Mouse (Mus musculus): Measurements from ENCODE around the gene Folr2. TPM values are rescaled to one million over a fixed set of nuclear protein-coding genes. Genes with fewer than 3 reads are reported as not detected.
A peak's percentile ranks its signal among the peaks of the same experiment; 100 is the strongest.

Folr2 gene
- total RNA-seq, 2 experiments from 2014 or later: 0.90 to 1.1 TPM

DNA sequence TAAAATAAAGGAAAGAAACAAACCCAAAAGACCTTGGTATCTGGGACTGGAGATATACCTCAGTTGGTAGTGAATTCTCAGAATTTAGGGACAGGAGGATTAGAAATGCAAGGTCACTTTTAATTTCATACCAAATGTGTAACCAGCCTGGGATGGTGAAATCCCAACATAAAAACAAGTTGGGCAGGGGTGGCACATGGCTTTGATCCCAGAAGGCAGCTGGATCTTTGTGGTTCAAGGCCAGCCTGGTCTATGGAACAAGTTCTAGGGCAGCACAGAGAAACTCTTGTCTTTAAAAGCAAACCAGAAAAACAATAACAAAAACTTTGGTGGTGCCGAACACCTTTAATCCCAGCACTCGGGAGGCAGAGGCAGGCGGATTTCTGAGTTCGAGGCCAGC lies 10.5 kb upstream of the Folr2 start:
- DNase-seq (ENCODE audit: low spot score in 2 of 2): no peak

DNA sequence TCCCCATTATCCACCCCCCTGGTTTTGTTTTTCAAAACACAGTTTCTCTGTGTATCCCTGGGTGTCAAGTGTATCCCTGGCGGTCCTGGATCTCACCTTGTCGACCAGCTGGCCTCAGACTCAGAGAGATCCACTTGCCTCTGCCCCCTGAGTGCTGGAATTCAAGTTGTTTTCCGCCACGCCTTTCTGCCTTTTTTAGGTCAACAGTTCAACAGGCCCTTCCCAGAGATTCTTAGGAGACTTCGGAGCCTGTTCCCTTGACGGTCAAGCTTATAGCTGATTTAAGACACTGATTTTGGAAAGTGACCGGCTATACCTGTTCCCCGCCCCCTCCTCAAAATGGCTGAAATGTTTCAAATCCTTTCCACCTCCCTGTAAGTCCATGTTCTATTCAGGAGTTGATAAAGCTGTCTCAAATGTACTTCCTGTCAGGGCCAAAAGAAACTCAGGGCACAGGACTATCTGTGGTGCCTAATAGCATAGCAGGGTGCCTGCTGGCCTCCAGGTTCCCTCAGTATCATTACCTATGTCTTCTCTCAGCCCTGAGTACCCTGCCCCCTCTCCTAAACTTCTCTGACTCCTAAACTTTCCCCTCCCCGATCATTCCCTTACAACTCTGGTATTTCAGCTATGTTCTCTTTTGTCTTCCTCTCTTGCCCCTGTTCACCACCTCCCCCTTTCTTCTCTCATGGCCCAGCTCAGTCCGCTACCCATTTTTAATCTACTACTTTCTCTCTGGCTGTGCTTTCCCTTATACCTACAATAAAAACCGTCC lies 9.7 kb upstream of the Folr2 start:
- DNase-seq (ENCODE audit: low spot score in 2 of 2): no peak

DNA sequence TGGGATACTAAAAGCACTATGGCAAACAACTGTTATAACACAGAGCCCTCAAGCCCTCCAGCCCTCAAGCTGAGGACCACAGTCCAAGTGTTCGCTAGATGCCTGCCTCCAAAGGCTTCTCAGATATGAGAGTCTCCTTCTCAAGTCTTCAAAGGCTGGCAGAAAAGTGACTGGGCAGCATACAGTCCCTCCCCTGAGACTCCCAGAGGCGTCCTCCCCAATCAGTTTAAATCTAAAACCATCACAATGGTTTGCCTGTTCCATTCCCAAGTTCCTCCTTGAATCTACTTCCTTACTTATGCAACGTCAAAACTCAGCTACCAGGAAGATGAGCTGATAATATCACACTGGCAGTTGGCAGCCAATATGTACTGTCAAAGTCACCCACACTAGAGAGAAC lies 6.4 kb upstream of the Folr2 start, which contains the start of gene Anapc15:
Gene Anapc15, plus strand, starts transcription at position 301 of the 400 bp plus-strand sequence.
- no peak for DNase-seq (ENCODE audit: low spot score in 2 of 2)

DNA sequence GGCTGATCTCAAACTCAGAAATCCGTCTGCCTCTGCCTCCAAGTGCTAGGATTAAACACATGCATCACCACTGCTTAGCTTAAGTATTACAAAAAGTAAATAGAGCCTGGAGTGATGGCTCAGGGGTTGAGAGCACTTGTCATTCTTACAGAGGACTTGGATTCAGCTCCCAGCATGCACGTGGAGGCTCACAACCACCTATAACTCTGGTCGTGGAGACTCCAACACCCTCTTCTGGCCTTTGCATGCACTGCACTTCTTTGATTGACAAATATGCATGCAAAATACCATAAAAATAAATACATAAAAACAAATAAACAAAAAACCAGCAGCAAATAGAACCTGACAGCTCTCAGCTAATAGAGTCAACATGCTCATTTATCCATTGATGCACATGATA lies 5.3 kb upstream of the Folr2 start:
- no peak for DNase-seq (ENCODE audit: low spot score in 2 of 2)

DNA sequence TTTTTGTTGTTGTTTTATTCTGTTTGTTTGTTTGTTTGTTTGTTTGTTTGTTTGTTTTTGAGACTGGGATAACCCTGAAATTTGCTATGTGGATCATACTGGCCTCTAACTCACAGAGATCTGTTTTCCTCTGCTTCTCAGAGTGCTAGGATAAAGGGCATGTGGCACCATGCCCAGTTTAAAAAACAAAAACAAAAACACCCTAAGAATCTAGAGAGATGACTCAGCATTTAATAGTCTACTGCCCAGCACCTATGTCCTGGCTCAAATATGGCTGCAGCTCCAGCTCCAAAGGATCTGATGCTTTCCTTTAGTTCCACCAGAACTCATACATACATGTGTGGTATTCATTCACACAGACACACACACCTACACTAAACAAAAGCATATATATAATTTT lies 4.0 kb upstream of the Folr2 start:
- no peak for DNase-seq (ENCODE audit: low spot score in 2 of 2)

DNA sequence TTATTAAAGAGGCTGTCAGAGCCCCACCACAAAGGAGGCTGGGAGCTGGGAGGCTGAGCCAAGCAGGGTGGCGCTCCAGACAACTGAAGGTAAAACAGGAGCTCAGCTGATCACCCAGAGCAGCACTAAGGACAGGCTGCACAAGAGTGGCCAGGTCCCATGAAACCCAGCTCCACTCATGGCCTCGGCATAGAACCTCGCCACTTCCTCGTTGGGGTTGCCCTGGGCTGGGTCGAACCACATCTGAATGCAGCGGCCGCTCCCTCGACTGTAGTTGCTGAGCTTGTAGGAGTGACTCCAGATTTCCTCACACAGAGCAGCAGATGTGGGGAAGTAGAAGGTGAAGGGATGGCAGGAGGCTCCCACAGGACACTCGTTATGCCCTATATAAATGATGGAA lies 1.4 kb upstream of the Folr2 start:
- no peak for DNase-seq (ENCODE audit: low spot score in 2 of 2)

DNA sequence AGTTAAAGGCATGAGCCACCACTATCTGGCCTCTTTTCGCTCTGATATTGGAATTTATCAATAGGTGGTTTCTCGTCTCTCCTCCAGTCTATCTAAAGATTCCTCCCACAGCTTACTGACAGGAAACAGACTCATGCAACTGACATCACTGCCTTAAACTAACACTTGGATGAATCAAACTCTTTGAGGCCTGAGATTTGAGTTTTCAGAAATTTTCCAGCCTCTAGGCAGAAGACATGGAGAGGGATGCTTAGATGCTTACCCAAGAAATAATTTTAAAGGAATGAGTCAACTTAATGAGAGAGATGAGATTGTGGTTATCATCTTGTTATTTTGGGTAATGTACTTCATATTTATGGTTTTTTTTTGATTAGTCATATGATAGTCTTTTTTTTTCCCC lies 3.2 kb downstream of the Folr2 start:
- DNase-seq (ENCODE audit: low spot score in 2 of 2): no peak

DNA sequence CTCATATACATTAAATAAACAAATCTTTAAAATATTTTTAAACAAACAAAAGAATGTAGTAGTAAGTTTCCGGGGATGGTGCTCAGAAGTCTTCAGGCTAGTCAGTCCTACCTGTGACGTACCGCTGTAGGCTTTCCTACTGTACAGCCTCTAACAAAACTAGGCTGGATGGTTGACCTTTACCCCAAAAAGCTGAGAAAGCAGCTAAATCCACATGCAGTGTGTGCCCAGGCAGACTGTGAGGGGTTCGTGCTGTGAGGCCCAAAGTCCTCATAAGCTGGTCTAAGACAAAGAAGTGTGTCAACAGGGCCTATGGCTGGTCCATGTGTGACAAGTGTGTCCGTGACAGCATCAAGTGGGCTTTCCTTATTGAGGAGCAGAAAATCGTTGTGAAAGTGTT lies 4.1 kb downstream of the Folr2 start:
- DNase-seq (ENCODE audit: low spot score in 2 of 2): no peak

DNA sequence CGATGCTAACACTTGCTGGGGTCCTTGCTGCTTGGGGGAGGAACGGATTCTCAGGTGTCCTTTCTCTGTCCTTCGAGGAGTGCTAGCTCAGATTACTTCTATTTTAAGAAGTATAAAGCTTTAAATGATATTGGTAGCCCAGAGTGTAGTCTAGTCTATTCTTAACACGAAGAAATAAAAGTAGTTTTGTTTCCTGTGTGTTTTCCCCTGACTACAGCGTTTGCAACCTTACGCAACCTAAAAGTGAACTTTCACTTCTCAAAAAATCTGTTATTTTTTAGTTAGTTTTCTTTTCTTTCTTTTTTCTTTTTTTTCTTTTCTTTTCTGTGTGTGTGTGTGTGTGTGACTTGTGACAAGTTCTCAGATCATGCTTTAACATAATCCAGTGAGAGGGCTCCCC lies 5.3 kb downstream of the Folr2 start:
- no peak for DNase-seq (ENCODE audit: low spot score in 2 of 2)

DNA sequence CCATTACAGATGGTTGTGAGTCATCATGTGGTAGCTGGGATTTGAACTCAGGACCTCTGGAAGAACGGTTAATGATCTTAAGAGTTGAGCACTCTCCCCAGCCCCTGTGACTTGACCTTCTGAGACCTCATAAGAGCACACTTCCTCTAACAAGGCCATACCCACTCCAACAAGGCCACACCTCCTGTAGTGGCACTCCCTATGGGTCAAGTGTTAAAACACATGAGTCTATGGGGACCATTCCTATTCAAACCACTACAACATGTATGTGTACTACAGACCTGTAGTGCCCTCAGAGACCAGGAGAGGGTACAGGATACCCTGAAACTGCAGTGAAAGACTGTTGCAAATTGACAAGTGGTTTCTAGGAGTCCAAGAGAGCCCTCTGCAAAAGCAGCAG lies 9.1 kb downstream of the Folr2 start:
- no peak for DNase-seq (ENCODE audit: low spot score in 2 of 2)

DNA sequence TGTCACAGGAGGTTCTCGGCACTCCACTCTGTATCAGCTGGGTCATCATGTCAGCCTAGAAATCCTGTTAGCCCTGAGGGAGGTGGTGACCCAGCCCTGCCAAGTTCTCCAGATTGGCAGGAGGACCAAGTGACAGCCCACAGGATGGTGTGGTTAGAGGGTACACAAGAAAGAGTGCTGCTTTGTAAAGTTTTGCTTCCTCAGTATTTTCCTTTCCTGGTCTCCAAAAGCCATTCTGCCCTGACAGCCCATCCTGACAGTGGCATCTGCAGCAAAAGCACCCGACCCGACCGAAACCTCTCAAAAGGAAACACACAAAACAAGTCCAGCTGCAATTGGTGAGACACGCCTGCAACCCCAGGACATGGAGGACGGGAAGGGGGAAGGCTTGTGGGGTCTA lies 12.8 kb downstream of the Folr2 start:
- no peak for DNase-seq (ENCODE audit: low spot score in 2 of 2)

DNA sequence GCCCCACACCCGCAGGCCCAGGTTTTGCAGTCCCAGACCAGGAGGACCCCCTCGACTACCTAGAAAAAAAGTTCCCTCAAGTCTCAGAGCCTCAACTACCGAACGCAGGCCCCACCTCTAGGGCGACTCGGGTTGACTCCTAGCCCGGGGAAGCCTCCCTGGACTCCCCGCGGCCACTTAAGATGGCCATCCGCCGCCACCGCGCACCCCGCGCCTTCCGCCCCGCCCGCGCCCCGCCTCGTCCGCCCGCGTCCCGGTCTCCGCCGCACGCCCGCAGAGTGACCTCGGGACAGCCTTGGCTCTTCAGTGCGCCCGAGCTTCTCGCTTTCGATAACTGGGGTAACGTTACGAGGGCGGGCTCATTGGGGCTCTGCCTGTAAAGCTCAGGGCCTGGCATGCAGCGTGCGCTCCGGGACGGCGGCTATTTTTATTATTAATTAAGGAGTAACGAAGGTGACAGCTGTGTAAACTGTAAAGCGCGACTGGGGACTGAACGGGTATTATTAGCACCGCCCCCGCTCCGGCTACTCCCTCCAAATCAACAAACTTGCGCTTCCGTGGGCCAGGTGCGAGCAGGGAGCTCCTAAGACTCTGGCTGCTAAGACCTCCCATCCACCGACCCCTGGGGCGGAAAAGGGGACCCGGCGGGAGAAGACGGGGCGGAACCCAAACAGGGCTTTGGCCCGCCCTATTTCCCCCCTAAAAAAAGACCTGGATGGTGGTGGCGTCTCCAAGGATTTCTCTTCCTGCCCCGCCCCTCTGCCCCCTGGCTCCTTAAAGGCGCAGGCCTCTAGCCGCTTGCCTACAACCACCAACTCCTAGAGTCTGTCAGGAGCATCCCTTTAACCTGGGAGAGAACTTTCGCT lies 19.2 kb downstream of the Folr2 start, which contains the start of gene Inppl1:
Gene Inppl1, minus strand, starts transcription at position 624 of the 866 bp plus-strand sequence.
- DNase-seq (ENCODE audit: low spot score in 2 of 2): peak; percentile 50 to 69

DNA sequence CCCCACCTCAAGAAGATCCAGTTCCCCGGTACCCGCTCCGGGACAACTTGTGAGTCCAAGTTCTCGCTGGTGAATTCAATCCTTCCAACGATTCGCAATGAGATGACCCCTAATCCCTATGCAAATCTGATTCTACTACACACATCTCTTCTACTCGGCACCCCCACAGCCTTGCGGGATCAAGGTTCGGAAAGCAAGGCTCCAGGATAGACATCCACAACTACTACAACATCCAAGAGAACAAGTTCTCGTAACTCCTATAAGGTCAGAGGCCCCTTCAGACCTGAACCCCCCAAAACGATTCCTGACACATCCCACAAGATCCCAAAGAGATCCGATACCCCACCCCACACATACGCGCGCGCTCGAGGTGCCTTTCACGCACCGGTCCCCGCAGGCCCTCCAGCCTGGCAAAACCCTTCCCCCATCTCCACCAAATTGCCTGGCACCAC lies 19.8 kb downstream of the Folr2 start:
- peak in 1 of 2 experiments; percentile 16 for DNase-seq (ENCODE audit: low spot score in 2 of 2)

DNA sequence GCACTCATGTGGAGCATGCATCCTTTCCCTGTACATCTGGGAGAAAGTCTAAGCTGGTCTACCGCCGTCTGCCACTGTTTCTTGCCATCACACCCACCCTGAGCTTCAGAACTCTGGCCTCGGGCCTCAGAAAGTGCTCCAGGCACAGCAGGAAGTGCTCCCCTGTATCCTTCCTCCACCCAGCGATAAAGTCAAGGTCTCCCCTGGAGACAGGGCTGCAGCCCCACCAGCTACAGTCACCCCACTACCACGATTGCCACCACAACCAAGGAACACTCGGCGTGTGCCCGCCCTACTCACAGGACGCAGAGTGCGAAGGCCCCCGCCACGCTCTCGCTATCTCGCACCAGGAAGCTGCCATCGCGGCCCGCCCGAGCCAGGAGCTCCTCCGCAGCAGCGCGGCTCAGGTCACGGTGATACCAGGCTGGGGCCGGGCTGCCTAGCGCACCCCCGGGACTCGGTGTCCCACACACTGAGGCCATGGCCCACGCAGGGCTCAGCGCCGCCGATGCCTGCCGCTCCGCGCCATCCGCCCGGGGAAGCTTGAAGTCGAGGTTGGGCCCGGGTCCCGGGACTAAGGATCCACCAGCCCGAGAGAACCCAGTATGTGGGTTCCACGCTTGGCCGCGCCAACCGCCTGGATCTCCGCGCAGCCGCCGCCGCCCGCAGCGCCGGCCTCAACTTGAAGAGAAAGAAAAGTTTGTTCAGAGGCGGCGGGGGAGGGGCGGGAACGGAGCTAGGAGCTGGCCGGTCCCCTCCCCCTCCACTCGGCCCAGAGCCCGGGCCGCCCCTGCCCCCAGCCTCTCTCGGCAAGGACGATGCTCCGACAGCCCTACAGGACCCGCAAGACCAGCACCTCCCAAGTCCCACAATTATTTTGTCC lies 20.5 kb downstream of the Folr2 start:
- DNase-seq (ENCODE audit: low spot score in 2 of 2): peak; percentile 47 to 51

DNA sequence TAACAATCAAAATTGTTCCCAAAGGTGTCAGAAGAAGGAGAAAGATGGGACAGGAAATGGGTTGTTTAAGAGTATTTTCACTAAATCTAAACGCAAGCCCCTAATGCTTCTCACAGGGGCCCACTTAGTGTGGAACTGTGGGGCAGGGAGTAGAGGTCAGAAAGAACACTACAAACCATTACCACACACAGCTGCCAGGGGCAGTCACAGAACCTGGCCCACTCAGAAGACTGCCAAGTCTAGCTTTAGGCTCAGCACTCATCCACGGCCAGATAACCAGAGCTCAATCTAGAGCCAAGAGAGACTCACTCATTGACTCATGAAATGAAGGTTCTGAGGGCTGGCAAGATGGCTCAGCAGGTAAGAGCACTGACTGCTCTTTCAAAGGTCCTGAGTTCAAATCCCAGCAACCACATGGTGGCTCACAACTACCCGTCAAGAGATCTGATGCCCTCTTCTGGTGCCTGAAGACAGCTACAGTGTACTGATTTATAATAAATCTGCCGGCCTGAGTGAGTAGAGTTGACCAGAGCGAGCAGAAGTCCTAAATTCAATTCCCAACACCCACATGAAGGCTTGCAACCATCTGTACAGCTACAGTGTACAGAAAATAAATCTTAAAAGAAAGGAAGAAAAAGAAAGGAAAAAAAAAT lies 21.4 kb downstream of the Folr2 start:
- DNase-seq (ENCODE audit: low spot score in 2 of 2): no peak

DNA sequence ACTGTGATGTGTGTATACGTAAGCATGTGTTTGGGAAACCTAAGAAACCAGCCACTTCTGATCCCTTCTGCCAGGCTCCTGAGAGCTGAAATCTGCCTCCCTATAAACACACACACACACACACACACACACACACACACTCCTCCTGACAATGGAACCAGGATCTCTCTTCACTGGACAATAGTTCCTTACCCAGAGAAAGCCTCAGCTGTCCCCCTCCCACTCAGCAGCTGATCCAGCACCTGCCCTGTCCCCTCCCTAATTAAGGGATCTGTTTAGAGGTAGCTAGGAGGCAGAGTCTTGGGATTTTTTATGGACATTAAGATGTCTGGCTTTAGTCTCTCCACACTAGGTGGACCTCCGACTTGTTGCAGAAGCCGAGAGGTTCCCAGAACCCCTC lies 22.1 kb downstream of the Folr2 start:
- no peak for DNase-seq (ENCODE audit: low spot score in 2 of 2)

DNA sequence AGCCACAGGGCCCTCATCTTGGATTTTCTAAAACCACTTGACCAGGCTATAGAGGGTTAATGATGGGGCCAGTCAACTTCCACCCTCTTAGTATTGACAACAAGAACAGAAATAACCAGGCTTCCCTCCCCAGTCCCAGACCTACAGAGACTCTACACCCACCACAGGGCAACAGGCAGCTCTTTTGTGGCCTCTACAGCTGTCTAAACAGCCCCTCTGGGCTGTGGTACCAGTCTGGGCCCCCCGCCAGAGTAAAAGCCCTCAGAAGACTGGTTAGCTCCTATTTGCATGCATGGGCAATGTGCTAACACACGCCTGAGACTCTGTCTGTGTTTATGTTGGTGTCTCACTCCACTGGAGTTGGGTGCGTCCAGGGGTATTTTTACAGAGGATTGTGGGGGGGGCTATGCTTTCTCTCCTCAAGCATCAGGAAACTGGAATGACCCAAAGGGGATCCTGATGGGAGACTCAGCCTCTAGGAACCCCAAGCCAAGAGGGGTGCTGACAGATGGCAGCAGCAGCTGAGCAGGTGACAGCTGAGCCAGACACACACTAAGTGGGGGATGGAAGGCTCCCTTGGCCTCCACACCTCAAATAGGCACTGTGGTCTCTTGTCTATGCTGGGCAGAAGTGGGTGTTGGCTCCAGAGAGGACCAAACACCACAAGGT lies 22.9 kb downstream of the Folr2 start:
- DNase-seq (ENCODE audit: low spot score in 2 of 2): peak; percentile 41 to 51

DNA sequence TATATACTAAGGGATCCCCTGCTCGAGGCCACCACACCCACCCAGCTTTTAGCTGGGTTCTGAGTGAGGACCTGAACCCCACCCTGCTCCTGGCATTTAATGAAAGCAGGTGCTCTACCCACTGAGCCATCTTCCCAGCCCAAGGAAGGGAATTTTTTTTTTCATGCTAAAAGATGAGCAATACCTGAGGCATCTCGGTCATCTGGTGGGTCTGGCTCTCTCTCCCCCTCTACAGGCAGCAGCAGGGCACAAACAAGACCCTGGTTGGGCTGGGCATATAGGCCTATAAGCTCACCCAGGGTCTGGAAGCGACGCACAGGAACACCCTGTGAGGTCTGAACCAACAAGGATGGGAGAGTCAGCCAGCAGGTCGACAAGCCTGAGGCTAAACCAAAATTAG lies 23.6 kb downstream of the Folr2 start:
- no peak for DNase-seq (ENCODE audit: low spot score in 2 of 2)

DNA sequence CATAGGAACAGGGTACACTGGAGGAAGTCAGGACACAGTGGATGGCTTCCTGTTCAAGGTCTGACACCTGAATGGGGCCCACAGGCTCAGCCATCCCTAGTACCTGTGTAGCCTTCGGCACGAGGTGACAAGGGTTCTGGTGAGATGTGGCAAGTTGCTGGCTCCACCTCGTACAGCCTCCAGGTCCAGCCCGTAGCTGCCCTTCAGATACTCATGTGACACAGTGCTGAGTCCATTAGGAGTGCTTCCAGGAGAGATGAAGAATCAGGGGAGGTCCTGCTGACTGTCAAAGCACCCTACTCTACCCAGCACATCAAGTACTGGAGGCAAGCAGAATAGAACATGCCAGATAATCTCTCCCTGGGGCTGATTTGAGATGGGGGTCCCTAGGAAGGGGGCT lies 24.6 kb downstream of the Folr2 start:
- no peak for DNase-seq (ENCODE audit: low spot score in 2 of 2)

DNA sequence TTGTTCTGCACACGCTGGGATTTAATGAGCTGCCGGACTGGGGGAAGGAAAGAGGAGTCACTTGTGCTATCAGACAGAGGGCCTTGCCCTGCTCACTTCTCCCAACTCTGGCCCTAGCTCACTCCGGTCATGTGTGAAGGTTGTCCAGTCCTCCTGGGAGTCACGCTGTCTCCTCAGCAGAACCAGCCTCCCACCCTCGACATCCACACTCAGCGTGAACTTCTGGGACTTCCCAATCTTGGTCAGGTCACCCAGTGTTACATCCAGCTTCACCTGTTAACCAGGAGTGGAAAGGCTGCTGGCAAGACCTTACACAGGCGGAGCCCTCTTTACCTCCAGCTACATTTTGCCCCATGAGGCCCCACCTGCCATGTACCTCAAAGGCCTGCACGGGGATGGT lies 25.6 kb downstream of the Folr2 start:
- no peak for DNase-seq (ENCODE audit: low spot score in 2 of 2)
